Mouse (Mus musculus) liver, postnatal 0 days (tissue): Measurements from ENCODE around the gene Tmem265.

Source experiments
- CTCF ChIP-seq: sonication (generic); IDR thresholded peaks from 2 replicates; pipeline ENCODE4 v1.5.1; 2016; ENCODE audit warnings: antibody characterized with exemption, low read depth
- EP300 ChIP-seq: IDR thresholded peaks from 2 replicates; pipeline ENCODE4 v1.6.1; 2016; ENCODE audit warnings: antibody characterized with exemption, low read depth, mild to moderate bottlenecking

- TF ChIP-seq EP300 (peak; percentile 74; the same call in 1 of the 2 replicates), CTCF (no peak)
Measured at GRCm38 (mm10) chr7:127512231-127513015, 48.8 kb upstream of the Tmem265 start.
